Mouse (Mus musculus): ENCODE results near the gene Sncb. TPM values are rescaled to one million over a fixed set of nuclear protein-coding genes. Genes with fewer than 3 reads are reported as not detected.
A peak's percentile ranks its signal among the peaks of the same experiment; 100 is the strongest.

The Sncb gene
- polyA plus RNA-seq, 1 experiment from 2014 or later: 2.2 TPM

GRCm38 (mm10) chr13:54754169-54755080 is 12.0 kb downstream of the Sncb start:
- no peak for ATAC-seq (ENCODE audit: low FRiP score, low read depth)
- Histone ChIP-seq H3K4me3 (no peak overlapping the region), H3K9ac (replicated peaks) (no peak overlapping the region), H3K27ac (replicated peaks) (no peak overlapping the region; the same call in 1 of the 2 replicates), H3K4me2 (replicated peaks) (no peak overlapping the region), H3K27me3 (peaks cover 63% of the 10 kb centered on the region), H3K36me3 (no peaks in the 10 kb centered on the region), H3K9me3 (no peaks in the 10 kb centered on the region), H3K4me1 (peaks cover 44% of the 10 kb centered on the region)
- WGBS: 49% methylated on average over 12 of the region's 12 CpGs

GRCm38 (mm10) chr13:54753733-54754132 is 12.7 kb downstream of the Sncb start:
- Histone ChIP-seq H3K4me2 (replicated peaks) (no peak overlapping the region), H3K27ac (replicated peaks) (no peak overlapping the region), H3K4me3 (no peak overlapping the region), H3K9ac (replicated peaks) (no peak overlapping the region), H3K36me3 (no peaks in the 10 kb centered on the region), H3K9me3 (no peaks in the 10 kb centered on the region), H3K27me3 (peaks cover 58% of the 10 kb centered on the region), H3K4me1 (peaks cover 42% of the 10 kb centered on the region)
- no peak for ATAC-seq (ENCODE audit: low FRiP score, low read depth)
- WGBS: 68% methylated on average over 6 of the region's 6 CpGs

GRCm38 (mm10) chr13:54752656-54753055 is 13.7 kb downstream of the Sncb start:
- Histone ChIP-seq H3K4me3 (no peak overlapping the region), H3K27me3 (peaks cover 66% of the 10 kb centered on the region), H3K9ac (replicated peaks) (no peak overlapping the region), H3K9me3 (no peaks in the 10 kb centered on the region), H3K4me2 (replicated peaks) (no peak overlapping the region), H3K27ac (replicated peaks) (no peak overlapping the region), H3K36me3 (no peaks in the 10 kb centered on the region), H3K4me1 (peaks cover 47% of the 10 kb centered on the region)
- no peak for ATAC-seq (ENCODE audit: low FRiP score, low read depth)
- WGBS: 75% methylated on average over 10 of the region's 10 CpGs

GRCm38 (mm10) chr13:54750699-54751098 is 15.7 kb downstream of the Sncb start:
- no peaks in the 10 kb centered on the region for H3K36me3 ChIP-seq
- H3K4me1 ChIP-seq: peaks cover 59% of the 10 kb centered on the region
- H3K27ac ChIP-seq (replicated peaks): no peak overlapping the region
- no peaks in the 10 kb centered on the region for H3K9me3 ChIP-seq
- H3K4me2 ChIP-seq (replicated peaks): no peak overlapping the region
- no peak overlapping the region for H3K9ac ChIP-seq (replicated peaks)
- H3K4me3 ChIP-seq: no peak overlapping the region
- peaks cover 59% of the 10 kb centered on the region for H3K27me3 ChIP-seq
- no peak for ATAC-seq (ENCODE audit: low FRiP score, low read depth)
- 2% methylated on average over 8 of the region's 8 CpGs for WGBS

GRCm38 (mm10) chr13:54749864-54750411 is 16.5 kb downstream of the Sncb start, which contains the start of gene Gprin1:
TSS of gene Gprin1 (minus strand) at chr13:54749874.
- H3K9ac ChIP-seq (replicated peaks): peak within 1 kb of the TSS; percentile 82
- ATAC-seq (ENCODE audit: low FRiP score, low read depth): peak; percentile 81
- WGBS: 2% methylated on average over 26 of the region's 29 CpGs
- H3K36me3 ChIP-seq: no peaks in the 10 kb centered on the region
- peaks cover 52% of the 10 kb centered on the region for H3K27me3 ChIP-seq
- peak within 1 kb of the TSS; percentile 85 for H3K27ac ChIP-seq (replicated peaks)
- peak within 1 kb of the TSS; percentile 82 for H3K4me3 ChIP-seq
- peak within 1 kb of the TSS; percentile 78 for H3K4me2 ChIP-seq (replicated peaks)
- H3K4me1 ChIP-seq: peaks cover 56% of the 10 kb centered on the region
- H3K9me3 ChIP-seq: no peaks in the 10 kb centered on the region

- H3K27me3 ChIP-seq: peaks cover 51% of the 10 kb centered on the region
- ATAC-seq (ENCODE audit: low FRiP score, low read depth): peak; percentile 87
- peak overlapping the region; percentile 85 for H3K27ac ChIP-seq (replicated peaks)
- peaks cover 50% of the 10 kb centered on the region for H3K4me1 ChIP-seq
- H3K4me2 ChIP-seq (replicated peaks): peak overlapping the region; percentile 78
- 0 out of 2 replicates have a peak, but pooled peaks cover 2% of the 10 kb centered on the region for H3K36me3 ChIP-seq
- H3K9ac ChIP-seq (replicated peaks): peak overlapping the region; percentile 82
- no peaks in the 10 kb centered on the region for H3K9me3 ChIP-seq
- peak overlapping the region; percentile 82 for H3K4me3 ChIP-seq
- WGBS: 1% methylated on average over 44 of the region's 100 CpGs
These were observed 17.1 kb downstream of the Sncb start for GRCm38 (mm10) chr13:54749061-54749863.

GRCm38 (mm10) chr13:54748721-54749060 is 17.7 kb downstream of the Sncb start:
- 33% methylated on average over 10 of the region's 10 CpGs for WGBS
- Histone ChIP-seq H3K9ac (replicated peaks) (peak overlapping the region; percentile 82), H3K27me3 (peaks cover 47% of the 10 kb centered on the region), H3K36me3 (0 out of 2 replicates have a peak, but pooled peaks cover 5% of the 10 kb centered on the region), H3K4me2 (replicated peaks) (peak overlapping the region; percentile 78), H3K9me3 (no peaks in the 10 kb centered on the region), H3K27ac (replicated peaks) (peak overlapping the region; percentile 85), H3K4me1 (peaks cover 44% of the 10 kb centered on the region), H3K4me3 (peak overlapping the region; percentile 82)
- ATAC-seq (ENCODE audit: low FRiP score, low read depth): peak; percentile 21

- peaks cover 43% of the 10 kb centered on the region for H3K4me1 ChIP-seq
- 0 out of 2 replicates have a peak, but pooled peaks cover 5% of the 10 kb centered on the region for H3K36me3 ChIP-seq
- H3K9ac ChIP-seq (replicated peaks): peak overlapping the region; percentile 82; the same call in 1 of the 2 replicates
- peaks cover 42% of the 10 kb centered on the region for H3K27me3 ChIP-seq
- H3K4me3 ChIP-seq: peak overlapping the region; percentile 82
- 87% methylated on average over 8 of the region's 8 CpGs for WGBS
- no peaks in the 10 kb centered on the region for H3K9me3 ChIP-seq
- H3K27ac ChIP-seq (replicated peaks): peak overlapping the region; percentile 85; the same call in 1 of the 2 replicates
- H3K4me2 ChIP-seq (replicated peaks): peak overlapping the region; percentile 78
- ATAC-seq (ENCODE audit: low FRiP score, low read depth): no peak
These were observed 18.2 kb downstream of the Sncb start for GRCm38 (mm10) chr13:54748190-54748589.

- no peak overlapping the region for H3K27ac ChIP-seq (replicated peaks)
- H3K9ac ChIP-seq (replicated peaks): no peak overlapping the region
- H3K9me3 ChIP-seq: no peaks in the 10 kb centered on the region
- WGBS: 43% methylated on average over 10 of the region's 10 CpGs
- no peak for ATAC-seq (ENCODE audit: low FRiP score, low read depth)
- no peak overlapping the region for H3K4me3 ChIP-seq
- peak overlapping the region; percentile 78 for H3K4me2 ChIP-seq (replicated peaks)
- H3K4me1 ChIP-seq: peaks cover 43% of the 10 kb centered on the region
- H3K27me3 ChIP-seq: peaks cover 31% of the 10 kb centered on the region
- 0 out of 2 replicates have a peak, but pooled peaks cover 5% of the 10 kb centered on the region for H3K36me3 ChIP-seq
These were observed 19.5 kb downstream of the Sncb start for GRCm38 (mm10) chr13:54746896-54747295.

GRCm38 (mm10) chr13:54746110-54746509 is 20.3 kb downstream of the Sncb start:
- peaks cover 48% of the 10 kb centered on the region for H3K4me1 ChIP-seq
- H3K9ac ChIP-seq (replicated peaks): no peak overlapping the region; the same call in 1 of the 2 replicates
- H3K4me3 ChIP-seq: no peak overlapping the region
- peak overlapping the region; percentile 78 for H3K4me2 ChIP-seq (replicated peaks)
- H3K36me3 ChIP-seq: peaks cover 10% of the 10 kb centered on the region; the same call in 1 of the 2 replicates
- no peaks in the 10 kb centered on the region for H3K9me3 ChIP-seq
- no peak for ATAC-seq (ENCODE audit: low FRiP score, low read depth)
- H3K27ac ChIP-seq (replicated peaks): no peak overlapping the region
- 44% methylated on average over 6 of the region's 6 CpGs for WGBS
- peaks cover 28% of the 10 kb centered on the region for H3K27me3 ChIP-seq

GRCm38 (mm10) chr13:54738213-54738601 is 28.2 kb downstream of the Sncb start:
- no peak overlapping the region for H3K27ac ChIP-seq (replicated peaks)
- 4% methylated on average over 25 of the region's 34 CpGs for WGBS
- no peaks in the 10 kb centered on the region for H3K9me3 ChIP-seq
- ATAC-seq (ENCODE audit: low FRiP score, low read depth): no peak
- peaks cover 19% of the 10 kb centered on the region for H3K4me1 ChIP-seq
- peaks cover 54% of the 10 kb centered on the region for H3K27me3 ChIP-seq
- peak overlapping the region; percentile 29 for H3K4me3 ChIP-seq
- H3K36me3 ChIP-seq: peaks cover 47% of the 10 kb centered on the region
- peak overlapping the region; percentile 53 for H3K9ac ChIP-seq (replicated peaks)
- peak overlapping the region; percentile 44 for H3K4me2 ChIP-seq (replicated peaks)

All from midbrain, embryonic 12.5 days (tissue).